Mouse (Mus musculus) heart, embryonic 14.5 days (tissue): ENCODE measurements around the gene Hist1h3d. TPM values are rescaled to one million over a fixed set of nuclear protein-coding genes. Genes with fewer than 3 reads are reported as not detected.
"Not testable (repeated sequence)": the region's sequence is repeated elsewhere in the genome, so short reads cannot be mapped to it uniquely, and the experiment has no call there.

Experiments
- ATAC-seq: fragments of 200-750 bp; cut with Nextera tagmentation; 2 replicates; pipeline ENCODE4 v1.8.0; 2017; ENCODE audit warnings: low read depth, moderate TSS enrichment; ENCODE audit not compliant: insufficient number of reproducible peaks, insufficient read depth, low FRiP score
- H3K27ac ChIP-seq, 2 experiments: fragments of 200-500 bp in 1 of 2; fragments of 300-500 bp in 1 of 2; sonication (generic) in 1 of 2; replicated peaks in 1 of 2; 2 replicates each; pipeline ENCODE4 v1.5.1; 2012 to 2014; ENCODE audit warnings: low read depth in 2 of 2, low read length in 2 of 2, control low read depth in 1 of 2, mild to moderate bottlenecking in 1 of 2, mixed read lengths in 1 of 2; ENCODE audit not compliant: control insufficient read depth in 1 of 2, insufficient read depth in 1 of 2
- H3K27me3 ChIP-seq: fragments of 300-500 bp; sonication (generic); 2 replicates; pipeline ENCODE4 v1.6.1; 2014; ENCODE audit warnings: mild to moderate bottlenecking, low read length, control low read depth; ENCODE audit not compliant: control insufficient read depth, insufficient read depth
- H3K36me3 ChIP-seq: fragments of 300-500 bp; sonication (generic); 2 replicates; pipeline ENCODE4 v1.6.1; 2014; ENCODE audit warnings: mild to moderate bottlenecking, control low read depth, low read length, mixed read lengths; ENCODE audit not compliant: control insufficient read depth, insufficient read depth
- H3K4me1 ChIP-seq, 2 experiments: fragments of 200-500 bp in 1 of 2; fragments of 300-500 bp in 1 of 2; sonication (generic) in 1 of 2; 2 replicates each; pipeline ENCODE4 v1.6.1; 2012 to 2014; ENCODE audit warnings: low read length in 2 of 2, control low read depth in 1 of 2, mixed read lengths in 1 of 2; ENCODE audit not compliant: control insufficient read depth in 2 of 2, insufficient read depth in 2 of 2
- H3K4me2 ChIP-seq: fragments of 300-500 bp; sonication (generic); 2 replicates; pipeline ENCODE4 v1.6.1; 2014; ENCODE audit warnings: mild to moderate bottlenecking, low read length
- H3K4me3 ChIP-seq, 2 experiments: fragments of 200-500 bp in 1 of 2; fragments of 300-500 bp in 1 of 2; sonication (generic) in 1 of 2; 2 replicates each; pipeline ENCODE4 v1.5.1; 2012 to 2014; ENCODE audit warnings: low read length in 2 of 2, mild to moderate bottlenecking in 2 of 2, control low read depth in 1 of 2, low read depth in 1 of 2, moderate library complexity in 1 of 2; ENCODE audit not compliant: control insufficient read depth in 1 of 2, insufficient read depth in 1 of 2
- H3K9ac ChIP-seq: fragments of 300-500 bp; sonication (generic); 2 replicates; pipeline ENCODE4 v1.6.1; 2014; ENCODE audit warnings: mild to moderate bottlenecking, low read length
- H3K9me3 ChIP-seq: fragments of 300-500 bp; sonication (generic); 2 replicates; pipeline ENCODE4 v1.6.1; 2016; ENCODE audit warnings: low read length, control low read depth; ENCODE audit not compliant: control insufficient read depth
- WGBS: fragments of 180-500 bp; shearing (Covaris S2); extraction: QIAGEN DNeasy Blood & Tissue Kit; methylation state at CpG from one replicate; pipeline ENCODE4 v1.1.7; 2014; 5-methylcytosine and 5-hydroxymethylcytosine counted together
- polyA plus RNA-seq: library from polyadenylated mRNA; unstranded; fragments of >200 nt; fragmentation: Nextera tagmentation; extraction: Ambion mirVana; gene quantifications from 2 replicates; pipeline ENCODE4 v1.2.1, GENCODE M21; 2014

Hist1h3d gene
- polyA plus RNA-seq, 1 experiment from 2014 or later, result 3.7 TPM

DNA sequence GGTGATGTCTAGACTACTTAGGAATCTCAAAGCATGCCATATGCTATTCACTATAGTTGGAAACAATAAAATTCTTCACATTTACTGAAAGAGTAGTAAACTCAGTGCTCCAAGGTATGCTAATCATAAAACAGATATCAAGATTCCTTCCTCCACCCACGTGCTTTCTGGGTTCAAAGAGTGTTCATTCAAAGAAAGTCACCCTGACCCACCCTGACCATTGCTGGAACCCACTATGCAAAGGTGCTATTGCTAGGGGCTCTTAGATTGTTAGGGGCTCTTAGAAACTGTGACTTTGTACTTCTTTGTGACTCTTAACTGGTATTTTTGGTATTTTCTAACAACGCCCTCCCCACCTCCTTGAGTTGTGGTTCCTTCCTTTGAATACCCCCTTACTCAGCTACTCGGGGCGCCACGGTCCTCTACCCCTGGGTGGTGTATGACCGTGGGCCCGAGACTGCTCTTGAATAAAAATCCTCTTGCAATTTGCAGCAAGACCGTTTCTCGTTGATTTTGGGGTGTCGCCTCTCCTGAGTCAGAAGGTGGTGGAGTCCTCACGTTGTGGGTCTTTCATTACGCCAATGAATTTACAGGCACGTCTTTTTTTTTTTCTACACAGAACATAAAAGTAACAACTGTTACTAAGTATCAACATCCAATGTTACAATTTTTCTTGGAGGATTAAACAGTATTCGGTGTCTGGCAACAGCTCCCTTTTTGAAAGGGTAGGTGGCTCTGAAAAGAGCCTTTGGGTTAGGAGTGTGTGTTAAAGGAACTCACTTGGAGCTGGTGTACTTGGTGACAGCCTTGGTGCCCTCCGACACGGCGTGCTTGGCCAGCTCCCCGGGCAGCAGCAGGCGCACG, 2.3 kb upstream of the Hist1h3d start:
- Histone ChIP-seq H3K27ac (peak overlapping the region; percentile 95 to 96), H3K9ac (peak overlapping the region; percentile 80), H3K4me2 (peak overlapping the region; percentile 70), H3K4me1 (peaks cover 3 to 23% of the 10 kb centered on the region in 2 experiments), H3K4me3 (peak overlapping the region; percentile 44 to 47)
- WGBS, result 25% methylated on average over 18 of the region's 20 CpGs
- not testable (repeated sequence) for H3K9me3 ChIP-seq, H3K36me3 ChIP-seq, ATAC-seq, H3K27me3 ChIP-seq

DNA sequence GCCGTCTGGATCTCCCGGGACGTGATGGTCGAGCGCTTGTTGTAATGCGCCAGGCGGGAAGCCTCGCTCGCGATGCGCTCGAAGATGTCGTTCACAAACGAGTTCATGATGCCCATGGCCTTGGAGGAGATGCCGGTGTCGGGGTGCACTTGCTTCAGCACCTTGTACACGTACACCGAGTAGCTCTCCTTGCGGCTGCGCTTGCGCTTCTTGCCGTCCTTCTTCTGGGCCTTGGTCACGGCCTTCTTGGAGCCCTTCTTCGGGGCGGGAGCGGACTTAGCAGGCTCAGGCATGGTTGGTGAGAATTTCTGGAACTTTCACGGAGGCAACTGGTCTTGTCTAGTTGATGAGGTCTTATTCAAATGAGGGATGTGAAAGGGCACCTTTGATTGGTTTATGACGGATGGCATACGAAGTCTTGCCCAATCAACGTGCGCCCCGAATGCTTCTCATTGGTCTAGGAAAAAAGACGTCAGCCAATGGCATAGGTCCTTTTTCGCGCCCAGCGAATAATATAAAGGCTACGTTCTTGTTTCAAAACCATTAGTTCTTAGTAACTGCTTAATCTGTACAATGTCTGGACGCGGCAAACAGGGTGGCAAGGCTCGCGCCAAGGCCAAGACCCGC, 1.6 kb upstream of the Hist1h3d start, which contains the start of the genes Hist1h2bf and Hist1h2ad:
Hist1h2bf (minus strand) TSS at position 299 of the 627 bp plus-strand sequence.
Hist1h2ad (plus strand) TSS at position 484 of the 627 bp plus-strand sequence.
- WGBS, result under 1% methylated on average over 35 of the region's 42 CpGs
- H3K4me1 ChIP-seq, result peaks cover 3 to 23% of the 10 kb centered on the region in 2 experiments
- not testable (repeated sequence) for H3K27me3 ChIP-seq, H3K9me3 ChIP-seq, H3K36me3 ChIP-seq
- H3K27ac ChIP-seq, result peak within 1 kb of the TSS; percentile 82 to 95
- H3K4me3 ChIP-seq, result peak within 1 kb of the TSS; percentile 44 to 47
- peak; percentile 87 for ATAC-seq
- H3K4me2 ChIP-seq, result peak within 1 kb of the TSS; percentile 70
- H3K9ac ChIP-seq, result peak within 1 kb of the TSS; percentile 80

DNA sequence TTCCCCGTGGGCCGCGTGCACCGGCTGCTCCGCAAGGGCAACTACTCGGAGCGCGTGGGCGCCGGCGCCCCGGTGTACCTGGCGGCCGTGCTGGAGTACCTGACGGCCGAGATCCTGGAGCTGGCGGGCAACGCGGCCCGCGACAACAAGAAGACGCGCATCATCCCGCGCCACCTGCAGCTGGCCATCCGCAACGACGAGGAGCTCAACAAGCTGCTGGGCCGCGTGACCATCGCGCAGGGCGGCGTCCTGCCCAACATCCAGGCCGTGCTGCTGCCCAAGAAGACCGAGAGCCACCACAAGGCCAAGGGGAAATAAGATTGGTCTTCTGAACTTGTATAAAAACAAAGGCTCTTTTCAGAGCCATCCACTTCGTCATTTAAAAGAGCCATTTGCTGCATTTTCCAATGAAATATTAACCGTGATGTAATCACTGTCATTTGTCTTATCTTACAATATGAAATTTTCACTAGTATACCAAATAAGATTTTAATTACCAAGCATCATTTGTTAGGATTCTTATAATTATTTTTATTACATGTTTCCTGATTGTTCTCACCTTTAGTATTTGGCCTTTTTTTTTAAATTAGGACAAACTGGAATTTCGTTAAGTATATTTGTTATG, 905 bp upstream of the Hist1h3d start:
- ATAC-seq, H3K27me3 ChIP-seq, H3K36me3 ChIP-seq, H3K9me3 ChIP-seq: not testable (repeated sequence)
- WGBS, result 5% methylated on average over 5 of the region's 39 CpGs
- peak overlapping the region; percentile 69 for H3K9ac ChIP-seq
- H3K4me2 ChIP-seq, result peak overlapping the region; percentile 70
- H3K4me3 ChIP-seq, result peak overlapping the region; percentile 30 to 44
- peaks cover 3 to 23% of the 10 kb centered on the region in 2 experiments for H3K4me1 ChIP-seq
- H3K27ac ChIP-seq, result peak overlapping the region; percentile 81 to 82

DNA sequence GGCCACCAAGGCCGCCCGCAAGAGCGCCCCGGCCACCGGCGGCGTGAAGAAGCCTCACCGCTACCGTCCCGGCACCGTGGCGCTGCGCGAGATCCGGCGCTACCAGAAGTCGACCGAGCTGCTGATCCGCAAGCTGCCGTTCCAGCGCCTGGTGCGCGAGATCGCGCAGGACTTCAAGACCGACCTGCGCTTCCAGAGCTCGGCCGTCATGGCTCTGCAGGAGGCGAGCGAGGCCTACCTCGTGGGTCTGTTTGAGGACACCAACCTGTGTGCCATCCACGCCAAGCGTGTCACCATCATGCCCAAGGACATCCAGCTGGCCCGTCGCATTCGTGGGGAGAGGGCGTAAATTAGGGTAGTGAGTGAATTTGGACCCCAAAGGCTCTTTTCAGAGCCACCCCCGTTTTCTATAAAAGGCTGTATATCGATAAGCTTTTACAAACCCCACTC, 326 bp downstream of the Hist1h3d start:
- Histone ChIP-seq H3K27ac (peak overlapping the region; percentile 45 to 67), H3K4me3 (peak overlapping the region; percentile 37 to 44), H3K9ac (peak overlapping the region; percentile 79), H3K4me2 (peak overlapping the region; percentile 70), H3K4me1 (peaks cover 3 to 18% of the 10 kb centered on the region in 2 experiments; a peak in 3 of 4 replicates)
- not testable (repeated sequence) for H3K36me3 ChIP-seq, ATAC-seq, H3K27me3 ChIP-seq, H3K9me3 ChIP-seq
- WGBS, result 2% methylated on average over 11 of the region's 40 CpGs

DNA sequence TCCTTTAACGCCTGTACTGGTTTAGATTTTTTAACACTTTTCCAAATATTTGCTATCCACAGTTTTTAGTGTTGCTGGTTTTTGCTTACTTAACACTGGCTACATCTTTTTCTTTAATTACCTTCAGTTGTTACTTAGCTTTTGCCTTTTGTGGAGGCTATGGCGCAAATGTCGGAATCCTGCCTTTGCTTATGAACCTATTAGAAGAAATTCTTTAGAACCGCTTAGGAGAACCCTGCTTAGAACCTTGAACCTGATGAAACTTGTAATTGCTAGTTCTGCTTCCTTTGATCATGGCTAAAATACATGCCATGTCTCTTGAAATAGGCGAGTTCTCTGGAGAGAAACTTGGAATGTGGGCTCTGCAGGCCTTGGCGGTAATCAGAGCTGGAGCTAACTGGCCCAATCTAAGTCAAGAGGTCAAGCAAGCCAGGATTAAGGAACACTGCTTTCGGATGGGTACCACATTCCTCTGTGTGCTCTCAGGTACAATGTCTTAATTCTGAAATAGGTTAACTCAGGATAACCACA, 853 bp downstream of the Hist1h3d start:
- Histone ChIP-seq H3K36me3 (no peaks in the 10 kb centered on the region), H3K9me3 (no peaks in the 10 kb centered on the region), H3K27me3 (no peaks in the 10 kb centered on the region), H3K4me2 (peak overlapping the region; percentile 70), H3K9ac (peak overlapping the region; percentile 79), H3K4me1 (peaks cover 3 to 18% of the 10 kb centered on the region in 2 experiments; a peak in 3 of 4 replicates), H3K27ac (peak overlapping the region; percentile 61 to 67), H3K4me3 (peak overlapping the region; percentile 18 to 44)
- WGBS, result 26% methylated on average over 7 of the region's 7 CpGs
- no peak for ATAC-seq

DNA sequence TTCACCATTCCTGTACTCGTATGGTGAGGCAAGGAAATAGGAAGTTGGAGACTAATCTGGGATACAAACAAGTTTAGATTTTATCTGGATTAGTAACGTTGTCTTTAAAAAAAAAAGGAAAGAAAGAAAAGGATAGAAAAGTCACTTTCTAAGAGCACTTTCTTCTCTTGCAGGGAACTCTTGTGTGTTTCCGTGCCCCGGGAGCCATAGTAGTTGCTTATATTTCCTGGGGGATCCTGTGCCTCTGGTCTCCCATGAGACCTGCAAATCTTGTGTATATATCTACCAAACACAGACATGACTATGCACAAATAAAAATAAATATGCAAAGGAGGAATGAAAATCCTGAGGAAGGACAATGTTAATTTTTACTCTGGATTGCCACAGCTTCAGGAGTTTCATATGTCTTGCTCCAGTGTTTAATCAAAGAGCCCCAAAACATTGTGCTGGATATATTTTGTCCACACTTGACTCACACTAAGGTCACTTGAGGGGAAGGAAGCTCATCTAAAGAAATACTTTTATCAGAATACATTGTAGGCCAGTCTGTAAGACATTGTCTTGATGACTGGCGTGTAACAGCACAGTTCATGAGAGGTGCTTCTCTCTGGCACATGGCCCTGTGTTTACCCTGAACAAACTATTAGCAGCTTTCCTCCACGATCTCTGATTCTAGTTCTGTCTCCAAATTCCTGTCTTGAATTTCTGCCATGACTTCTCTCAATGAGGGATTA, 1.5 kb downstream of the Hist1h3d start:
- Histone ChIP-seq H3K4me3 (peak overlapping the region in 1 of 2 experiments; percentile 44; a peak in 2 of 4 replicates), H3K27me3 (no peaks in the 10 kb centered on the region), H3K27ac (peak overlapping the region; percentile 61 to 67; a peak in 3 of 4 replicates), H3K36me3 (no peaks in the 10 kb centered on the region), H3K4me2 (peak overlapping the region; percentile 70), H3K9me3 (no peaks in the 10 kb centered on the region), H3K4me1 (peaks cover 3 to 21% of the 10 kb centered on the region in 2 experiments), H3K9ac (peak overlapping the region; percentile 79)
- no peak for ATAC-seq
- WGBS, result 64% methylated on average over 6 of the region's 6 CpGs
